Mouse (Mus musculus): ENCODE results near the gene Lig4. TPM values are rescaled to one million over a fixed set of nuclear protein-coding genes. Genes with fewer than 3 reads are reported as not detected.

The Lig4 gene
- polyA plus RNA-seq, 1 experiment from 2014 or later: 10.4 TPM

- peak overlapping the region; percentile 63 for H3K4me2 ChIP-seq
- H3K36me3 ChIP-seq (replicated peaks): peaks cover 26% of the 10 kb centered on the region
- WGBS: 1% methylated on average over 44 of the region's 47 CpGs
- ATAC-seq (ENCODE audit: low FRiP score): peak; percentile 95
- no peaks in the 10 kb centered on the region for H3K9me3 ChIP-seq
- peak overlapping the region; percentile 74 for H3K4me3 ChIP-seq (replicated peaks)
- H3K27me3 ChIP-seq: no peaks in the 10 kb centered on the region
- H3K9ac ChIP-seq: peak overlapping the region; percentile 62
- H3K4me1 ChIP-seq: peaks cover 33% of the 10 kb centered on the region
- H3K27ac ChIP-seq: peak overlapping the region; percentile 46; the same call in 1 of the 2 replicates
Measured at GRCm38 (mm10) chr8:9975898-9976611, 1.4 kb downstream of the Lig4 start.

GRCm38 (mm10) chr8:9975276-9975675, 2.2 kb downstream of the Lig4 start:
- WGBS: 55% methylated on average over 5 of the region's 5 CpGs
- peaks cover 28% of the 10 kb centered on the region for H3K36me3 ChIP-seq (replicated peaks)
- no peaks in the 10 kb centered on the region for H3K9me3 ChIP-seq
- peak overlapping the region; percentile 74 for H3K4me3 ChIP-seq (replicated peaks)
- peak overlapping the region; percentile 63 for H3K4me2 ChIP-seq
- peaks cover 33% of the 10 kb centered on the region for H3K4me1 ChIP-seq
- ATAC-seq (ENCODE audit: low FRiP score): no peak
- H3K27me3 ChIP-seq: no peaks in the 10 kb centered on the region
- no peak overlapping the region for H3K9ac ChIP-seq
- no peak overlapping the region for H3K27ac ChIP-seq

- Histone ChIP-seq H3K4me2 (no peak overlapping the region), H3K27ac (no peak overlapping the region), H3K27me3 (no peaks in the 10 kb centered on the region), H3K4me1 (peaks cover 9% of the 10 kb centered on the region), H3K9ac (no peak overlapping the region), H3K9me3 (no peaks in the 10 kb centered on the region), H3K4me3 (replicated peaks) (no peak overlapping the region), H3K36me3 (replicated peaks) (peaks cover 39% of the 10 kb centered on the region)
- no peak for ATAC-seq (ENCODE audit: low FRiP score)
- 95% methylated on average over 9 of the region's 9 CpGs for WGBS
Measured at GRCm38 (mm10) chr8:9971866-9972265, 5.6 kb downstream of the Lig4 start.

- no peak overlapping the region for H3K4me2 ChIP-seq
- H3K27me3 ChIP-seq: no peaks in the 10 kb centered on the region
- H3K4me1 ChIP-seq: no peaks in the 10 kb centered on the region
- H3K4me3 ChIP-seq (replicated peaks): no peak overlapping the region
- ATAC-seq (ENCODE audit: low FRiP score): no peak
- H3K9me3 ChIP-seq: no peaks in the 10 kb centered on the region
- WGBS: 97% methylated on average over 2 of the region's 2 CpGs
- no peak overlapping the region for H3K9ac ChIP-seq
- no peaks in the 10 kb centered on the region for H3K36me3 ChIP-seq (replicated peaks)
- H3K27ac ChIP-seq: no peak overlapping the region
Measured at GRCm38 (mm10) chr8:9959919-9960318, 17.6 kb downstream of the Lig4 start.

- Histone ChIP-seq H3K36me3 (replicated peaks) (no peaks in the 10 kb centered on the region), H3K27ac (no peak overlapping the region)
- 79% methylated on average over 4 of the region's 4 CpGs for WGBS
Measured at GRCm38 (mm10) chr8:9958338-9958737, 19.1 kb downstream of the Lig4 start.

GRCm38 (mm10) chr8:9949134-9949890, 28.2 kb downstream of the Lig4 start:
- Histone ChIP-seq H3K9ac (no peak overlapping the region), H3K9me3 (no peaks in the 10 kb centered on the region), H3K4me1 (no peaks in the 10 kb centered on the region), H3K36me3 (replicated peaks) (no peaks in the 10 kb centered on the region), H3K27ac (no peak overlapping the region), H3K27me3 (no peaks in the 10 kb centered on the region), H3K4me3 (replicated peaks) (no peak overlapping the region), H3K4me2 (no peak overlapping the region)
- WGBS: 72% methylated on average over 10 of the region's 10 CpGs
- ATAC-seq (ENCODE audit: low FRiP score): no peak

More at GRCm38 (mm10) chr8:9958338-9958737, 19.1 kb downstream of the Lig4 start:
- H3K9me3 ChIP-seq: no peaks in the 10 kb centered on the region
- no peaks in the 10 kb centered on the region for H3K27me3 ChIP-seq
- no peak overlapping the region for H3K9ac ChIP-seq
- no peak overlapping the region for H3K4me3 ChIP-seq (replicated peaks)
- ATAC-seq (ENCODE audit: low FRiP score): no peak
- H3K4me1 ChIP-seq: no peaks in the 10 kb centered on the region
- H3K4me2 ChIP-seq: no peak overlapping the region

- peak; percentile 17; the same call in 1 of the 2 replicates for ATAC-seq (ENCODE audit: low FRiP score)
- 72% methylated on average over 7 of the region's 7 CpGs for WGBS
Measured at GRCm38 (mm10) chr8:9935574-9935973, 41.9 kb downstream of the Lig4 start.

GRCm38 (mm10) chr8:9934891-9935565, 42.5 kb downstream of the Lig4 start:
- Histone ChIP-seq H3K36me3 (replicated peaks) (no peaks in the 10 kb centered on the region), H3K9me3 (no peaks in the 10 kb centered on the region), H3K27me3 (no peaks in the 10 kb centered on the region), H3K4me3 (replicated peaks) (no peak overlapping the region), H3K4me2 (no peak overlapping the region), H3K9ac (no peak overlapping the region), H3K4me1 (no peaks in the 10 kb centered on the region), H3K27ac (no peak overlapping the region)
- 39% methylated on average over 10 of the region's 10 CpGs for WGBS
- ATAC-seq (ENCODE audit: low FRiP score): peak; percentile 39; the same call in 1 of the 2 replicates

More at GRCm38 (mm10) chr8:9935574-9935973, 41.9 kb downstream of the Lig4 start:
- H3K27ac ChIP-seq: no peak overlapping the region
- no peaks in the 10 kb centered on the region for H3K27me3 ChIP-seq
- H3K9me3 ChIP-seq: no peaks in the 10 kb centered on the region
- H3K4me3 ChIP-seq (replicated peaks): no peak overlapping the region
- H3K4me1 ChIP-seq: no peaks in the 10 kb centered on the region
- no peaks in the 10 kb centered on the region for H3K36me3 ChIP-seq (replicated peaks)
- no peak overlapping the region for H3K9ac ChIP-seq
- no peak overlapping the region for H3K4me2 ChIP-seq

- Histone ChIP-seq H3K9ac (no peak overlapping the region), H3K4me1 (no peaks in the 10 kb centered on the region), H3K9me3 (no peaks in the 10 kb centered on the region), H3K27me3 (no peaks in the 10 kb centered on the region), H3K4me2 (no peak overlapping the region), H3K4me3 (replicated peaks) (no peak overlapping the region), H3K36me3 (replicated peaks) (no peaks in the 10 kb centered on the region), H3K27ac (no peak overlapping the region)
- ATAC-seq (ENCODE audit: low FRiP score): no peak
Measured at GRCm38 (mm10) chr8:9932711-9933110, 44.8 kb downstream of the Lig4 start.

GRCm38 (mm10) chr8:9929746-9930445, 47.6 kb downstream of the Lig4 start:
- Histone ChIP-seq H3K9ac (no peak overlapping the region), H3K4me2 (no peak overlapping the region), H3K27me3 (no peaks in the 10 kb centered on the region), H3K4me1 (no peaks in the 10 kb centered on the region), H3K27ac (no peak overlapping the region), H3K4me3 (replicated peaks) (no peak overlapping the region), H3K36me3 (replicated peaks) (no peaks in the 10 kb centered on the region), H3K9me3 (no peaks in the 10 kb centered on the region)
- no peak for ATAC-seq (ENCODE audit: low FRiP score)
- WGBS: 82% methylated on average over 14 of the region's 14 CpGs

All from forebrain, embryonic 12.5 days (tissue).